Mouse (Mus musculus) liver, postnatal 0 days (tissue): Measurements from ENCODE around the gene Dydc2. TPM values are rescaled to one million over a fixed set of nuclear protein-coding genes. Genes with fewer than 3 reads are reported as not detected.

Experiments used
- ATAC-seq: fragments of 200-750 bp; cut with Nextera tagmentation; 2 replicates; pipeline ENCODE4 v1.8.0; 2017; ENCODE audit warnings: mild to moderate bottlenecking, moderate library complexity
- DNase-seq: peaks from one replicate; pipeline ENCODE4 v3.0.0-alpha.2; 2016
- H3K27ac ChIP-seq: fragments of 300-500 bp; sonication (generic); 2 replicates; pipeline ENCODE4 v1.5.1; 2014; ENCODE audit warnings: antibody characterized with exemption, moderate library complexity, mild to moderate bottlenecking, low read depth
- H3K27me3 ChIP-seq: fragments of 300-500 bp; sonication (generic); 2 replicates; pipeline ENCODE4 v1.6.1; 2014; ENCODE audit warnings: low read length, control low read depth, mixed read lengths; ENCODE audit not compliant: insufficient read depth
- H3K36me3 ChIP-seq: fragments of 300-500 bp; sonication (generic); replicated peaks from 2 replicates; pipeline ENCODE4 v1.6.1; 2014; ENCODE audit warnings: mild to moderate bottlenecking, control low read depth, low read length, moderate library complexity, mixed read lengths; ENCODE audit not compliant: insufficient read depth
- H3K4me1 ChIP-seq: fragments of 300-500 bp; sonication (generic); 2 replicates; pipeline ENCODE4 v1.6.1; 2014; ENCODE audit warnings: antibody characterized with exemption, mild to moderate bottlenecking, control low read depth; ENCODE audit not compliant: insufficient read depth
- H3K4me2 ChIP-seq: fragments of 300-500 bp; sonication (generic); 2 replicates; pipeline ENCODE4 v1.6.1; 2014; ENCODE audit warnings: low read depth, mild to moderate bottlenecking, low read length, moderate library complexity, mixed read lengths
- H3K4me3 ChIP-seq: fragments of 300-500 bp; sonication (generic); 2 replicates; pipeline ENCODE4 v1.5.1; 2014; ENCODE audit warnings: low read depth, low read length
- H3K9ac ChIP-seq: fragments of 300-500 bp; sonication (generic); replicated peaks from 2 replicates; pipeline ENCODE4 v1.6.1; 2014; ENCODE audit warnings: mild to moderate bottlenecking, moderate library complexity
- H3K9me3 ChIP-seq: fragments of 300-500 bp; sonication (generic); 2 replicates; pipeline ENCODE4 v1.6.1; 2016; ENCODE audit warnings: mild to moderate bottlenecking, control low read depth, low read length, mixed read lengths
- CTCF ChIP-seq: sonication (generic); IDR thresholded peaks from 2 replicates; pipeline ENCODE4 v1.5.1; 2016; ENCODE audit warnings: antibody characterized with exemption, low read depth
- EP300 ChIP-seq: IDR thresholded peaks from 2 replicates; pipeline ENCODE4 v1.6.1; 2016; ENCODE audit warnings: antibody characterized with exemption, low read depth, mild to moderate bottlenecking
- WGBS: fragments of 180-500 bp; shearing (Covaris S2); extraction: QIAGEN DNeasy Blood & Tissue Kit; methylation state at CpG from one replicate; pipeline ENCODE4 v1.1.7; 2014; ENCODE audit not compliant: insufficient replicate concordance; 5-methylcytosine and 5-hydroxymethylcytosine counted together
- polyA plus RNA-seq: library from polyadenylated mRNA; unstranded; fragments of >200 nt; fragmentation: Nextera tagmentation; extraction: Ambion mirVana; gene quantifications from 2 replicates; pipeline ENCODE4 v1.2.1, GENCODE M21; 2015

Dydc2 gene
- polyA plus RNA-seq, 1 experiment from 2014 or later: not detected

DNA sequence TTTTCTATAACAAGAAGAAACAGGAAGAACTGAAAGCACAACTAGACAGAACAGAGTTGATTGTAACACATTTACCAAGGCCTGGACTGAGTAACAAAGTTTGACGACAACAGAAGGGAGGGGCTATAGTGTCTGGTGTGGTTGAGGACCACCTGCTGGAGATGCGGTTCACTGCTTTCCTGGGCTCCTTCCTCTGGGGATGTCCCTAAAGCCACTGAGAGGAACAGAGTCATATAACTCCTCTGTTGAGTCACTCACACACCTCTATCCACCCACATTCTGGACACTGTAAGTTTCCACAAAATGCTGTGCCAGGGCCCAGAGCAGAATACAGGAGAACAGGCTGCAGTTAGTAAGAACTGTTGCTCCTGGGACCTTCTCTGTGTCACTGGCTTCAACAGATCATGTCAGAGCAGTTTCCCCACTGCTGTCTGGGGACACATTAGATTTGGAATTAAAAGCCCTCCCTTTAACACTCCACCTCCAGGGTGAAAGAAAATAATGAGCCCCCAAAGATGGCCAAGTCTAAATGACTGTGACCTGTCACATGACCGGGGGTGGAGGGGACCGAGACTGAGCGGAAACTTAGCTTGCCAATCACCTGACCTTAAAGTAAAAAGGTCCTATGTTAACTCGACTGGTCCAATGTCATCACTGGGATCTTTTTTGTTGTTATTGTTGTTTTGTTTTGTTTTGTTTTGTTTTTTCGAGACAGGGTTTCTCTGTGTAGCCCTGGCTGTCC, 68.9 kb downstream of the Dydc2 start:
- Histone ChIP-seq H3K9me3 (no peaks in the 10 kb centered on the region), H3K27me3 (no peaks in the 10 kb centered on the region), H3K27ac (peak overlapping the region; percentile 7; the same call in 1 of the 2 replicates), H3K4me2 (no peak overlapping the region), H3K4me3 (no peak overlapping the region), H3K9ac (no peak overlapping the region), H3K36me3 (peaks cover 51% of the 10 kb centered on the region), H3K4me1 (peaks cover 13% of the 10 kb centered on the region)
- DNase-seq (no peak), ATAC-seq (peak; percentile 70)
- 73% methylated on average over 7 of the region's 7 CpGs for WGBS
- TF ChIP-seq CTCF: no peak
- TF ChIP-seq EP300: no peak

Other genes with a start within 250 kb of the Dydc2 start
- 0.05 and 0.13 TPM in 2 replicates for gene Sh2d4b, start 175.9 kb downstream of the Dydc2 start, polyA plus RNA-seq
- gene Tspan14, start 102.4 kb downstream of the Dydc2 start, polyA plus RNA-seq: 22.0 and 24.9 TPM in 2 replicates
- 80.4 and 85.0 TPM in 2 replicates for gene Fam213a, start 55.4 kb downstream of the Dydc2 start, polyA plus RNA-seq
- gene Dydc1, start 3.7 kb upstream of the Dydc2 start, polyA plus RNA-seq: not detected in 2 replicates
- 1,129 and 1,137 TPM in 2 replicates for gene Mat1a, start 35.8 kb upstream of the Dydc2 start, polyA plus RNA-seq
- gene Sftpa1, start 62.6 kb upstream of the Dydc2 start, polyA plus RNA-seq: 0.33 and 1.3 TPM in 2 replicates
- 66.5 and 67.0 TPM in 2 replicates for gene Mbl1, start 82.2 kb upstream of the Dydc2 start, polyA plus RNA-seq
- gene Sftpd, start 115.9 kb upstream of the Dydc2 start, polyA plus RNA-seq: 1.9 and 2.0 TPM in 2 replicates
- gene Gm2832, start 209.6 kb upstream of the Dydc2 start, polyA plus RNA-seq: not detected in 2 replicates